8 mouse cellular contexts compared by ENCODE assay signal in the genomic region with DNA sequence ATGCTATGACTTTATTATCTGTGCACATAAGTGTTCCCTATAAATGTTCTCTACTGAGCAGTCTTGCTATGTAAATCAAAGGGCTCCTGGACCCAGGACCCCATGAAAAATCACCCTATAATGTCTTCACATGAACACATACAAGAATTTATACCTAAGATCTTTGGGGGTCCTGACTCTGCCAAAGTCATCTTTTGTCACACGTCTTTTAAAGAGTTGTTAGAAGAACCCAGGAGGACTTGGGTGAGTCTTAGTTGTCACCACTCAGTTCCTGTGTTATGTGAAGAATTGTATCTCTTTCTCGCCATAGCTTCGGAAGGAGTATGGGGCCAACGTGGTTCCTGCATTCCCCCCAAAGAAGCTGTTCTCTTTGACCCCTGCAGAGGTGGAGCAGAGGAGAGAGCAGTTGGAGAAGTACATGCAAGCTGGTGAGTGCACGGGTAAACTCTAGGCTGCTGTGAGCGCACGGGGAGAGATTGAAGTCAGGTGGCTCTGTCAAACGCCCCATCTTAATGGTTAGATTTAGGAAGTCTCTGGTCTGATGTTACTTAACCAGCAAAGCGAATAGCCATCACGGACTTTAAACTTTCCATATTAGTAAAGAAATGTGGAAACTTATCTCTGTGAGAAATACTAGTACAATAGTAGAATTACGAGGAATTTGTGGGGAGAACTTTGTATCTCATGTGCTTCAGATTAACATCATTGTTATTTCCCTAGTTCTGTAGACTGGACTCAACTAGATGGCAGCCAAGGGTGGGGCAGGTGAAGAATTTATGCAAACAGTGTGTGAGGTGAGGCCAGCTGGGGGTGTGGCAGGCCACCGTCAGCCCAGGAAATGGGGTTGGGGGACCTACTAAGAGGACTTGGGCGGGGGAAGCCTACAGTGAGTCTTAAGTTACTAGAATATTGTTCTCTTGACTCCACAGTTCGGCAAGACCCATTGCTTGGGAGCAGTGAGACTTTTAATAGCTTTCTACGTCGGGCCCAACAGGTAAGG. TPM values are rescaled to one million over a fixed set of nuclear protein-coding genes. Genes with fewer than 3 reads are reported as not detected.
DNase-seq lines count a peak whose midpoint lies in the region; ATAC-seq and TF ChIP-seq lines count a peak whose summit lies in the region.
"Had no signal": no experiment of that assay in that cellular context is flagged by ENCODE, and none has a peak within 500 bp of the region (broad histone marks: within the 10 kb centered on the region; RNA-seq: fewer than 3 reads in every experiment).

No protein-coding gene starts in this region.

- WGBS in forebrain, embryonic 13.5 days = 92% methylated on average over 16 of the region's 16 CpGs
- 91% methylated on average over 16 of the region's 16 CpGs for WGBS in limb, embryonic 12.5 days
- WGBS in neural tube, embryonic 14.5 days = 94% methylated on average over 16 of the region's 16 CpGs

- peaks cover 24% of the 10 kb centered on the region for H3K4me1 ChIP-seq in forebrain, embryonic 13.5 days
- H3K4me1 ChIP-seq in limb, embryonic 12.5 days (replicated peaks) = peaks cover 19% of the 10 kb centered on the region
- H3K4me1 ChIP-seq in neural tube, embryonic 14.5 days (ENCODE audit: control insufficient read depth, insufficient read depth, low read length) = peaks cover 17% of the 10 kb centered on the region

- ATAC-seq in forebrain, embryonic 13.5 days = no peak
- no peak for ATAC-seq in limb, embryonic 12.5 days (ENCODE audit: insufficient number of reproducible peaks, insufficient read depth, low FRiP score, low TSS enrichment, low read depth)
- ATAC-seq in neural tube, embryonic 14.5 days (ENCODE audit: low read depth) = no peak

- no peak overlapping the region for H3K27ac ChIP-seq in layer of hippocampus, adult 2 months
- no peak overlapping the region for H3K27ac ChIP-seq in forebrain, embryonic 13.5 days
- no peak overlapping the region for H3K27ac ChIP-seq in limb, embryonic 12.5 days
- H3K27ac ChIP-seq in neural tube, embryonic 14.5 days (ENCODE audit: low read depth, low read length) = no peak overlapping the region

- H3K4me2 ChIP-seq in forebrain, embryonic 13.5 days = peak overlapping the region; percentile 95; the same call in 1 of the 2 replicates
- peak overlapping the region; percentile 88 for H3K4me2 ChIP-seq in limb, embryonic 12.5 days
- peak overlapping the region; percentile 95; the same call in 1 of the 2 replicates for H3K4me2 ChIP-seq in neural tube, embryonic 14.5 days (ENCODE audit: low read depth, low read length)

- no peak overlapping the region for H3K9ac ChIP-seq in forebrain, embryonic 13.5 days
- H3K9ac ChIP-seq in limb, embryonic 12.5 days (replicated peaks) = no peak overlapping the region
- H3K9ac ChIP-seq in neural tube, embryonic 14.5 days (replicated peaks; ENCODE audit: low read depth, low read length) = no peak overlapping the region

- no peak for TF ChIP-seq CTCF in layer of hippocampus, adult 2 months (conservative IDR thresholded peaks at IDR 0.05)

- no peaks in the 10 kb centered on the region for H3K27me3 ChIP-seq in forebrain, embryonic 13.5 days
- no peaks in the 10 kb centered on the region for H3K27me3 ChIP-seq in limb, embryonic 12.5 days
- no peaks in the 10 kb centered on the region for H3K27me3 ChIP-seq in neural tube, embryonic 14.5 days (ENCODE audit: control insufficient read depth, insufficient read depth, low read length)

- H3K36me3 ChIP-seq in forebrain, embryonic 13.5 days (ENCODE audit: poor library complexity, severe bottlenecking) = peaks cover 72% of the 10 kb centered on the region
- H3K36me3 ChIP-seq in limb, embryonic 12.5 days = peaks cover 71% of the 10 kb centered on the region
- H3K36me3 ChIP-seq in neural tube, embryonic 14.5 days (ENCODE audit: control insufficient read depth, insufficient read depth, low read length) = peaks cover 59% of the 10 kb centered on the region

- no peak for DNase-seq in layer of hippocampus, adult 2 months (ENCODE audit: low spot score in 2 of 2)
- DNase-seq in layer of hippocampus, adult 9-11 months = no peak
- DNase-seq in thymus, postnatal 25 days = no peak
- DNase-seq in frontal cortex, postnatal 10 days (ENCODE audit: low spot score in 2 of 2) = no peak
- DNase-seq: embryo, embryonic 11 days had no signal

- no peaks in the 10 kb centered on the region for H3K9me3 ChIP-seq in forebrain, embryonic 13.5 days (replicated peaks)
- no peaks in the 10 kb centered on the region for H3K9me3 ChIP-seq in limb, embryonic 12.5 days
- H3K9me3 ChIP-seq in neural tube, embryonic 14.5 days (ENCODE audit: control insufficient read depth, low read length) = no peaks in the 10 kb centered on the region

- peak overlapping the region; percentile 85; the same call in 1 of the 2 replicates for H3K4me3 ChIP-seq in layer of hippocampus, adult 2 months
- peak overlapping the region; percentile 83; the same call in 1 of the 2 replicates for H3K4me3 ChIP-seq in forebrain, embryonic 13.5 days
- peak overlapping the region; percentile 87 for H3K4me3 ChIP-seq in limb, embryonic 12.5 days (replicated peaks)
- H3K4me3 ChIP-seq in neural tube, embryonic 14.5 days (ENCODE audit: low read depth, low read length) = peak overlapping the region; percentile 72; the same call in 1 of the 2 replicates

RNA-seq across cellular contexts. Expression of gene Eif2b4, which starts 1.6 kb away (rescaled TPM):
- total RNA-seq in layer of hippocampus, adult 2 months (2021) = 10 to 100 TPM; 39.6 to 54.0 TPM
- 75.8 and 77.9 TPM in 2 replicates for polyA plus RNA-seq in forebrain, embryonic 13.5 days (2015; fragmentation: Nextera tagmentation; extraction: Ambion mirVana)
- polyA plus RNA-seq in limb, embryonic 12.5 days (2016; fragmentation: Nextera tagmentation; extraction: Ambion mirVana) = 69.3 and 76.1 TPM in 2 replicates
- polyA plus RNA-seq in neural tube, embryonic 14.5 days (2014; fragmentation: Nextera tagmentation; extraction: Ambion mirVana) = 78.6 and 79.0 TPM in 2 replicates

RNA-seq across cellular contexts. Expression of gene Snx17, which starts 1.8 kb away (rescaled TPM):
- 10 to 100 TPM; 80.9 to 81.5 TPM for total RNA-seq in layer of hippocampus, adult 2 months (2021)
- polyA plus RNA-seq in forebrain, embryonic 13.5 days (2015; fragmentation: Nextera tagmentation; extraction: Ambion mirVana) = 139 and 145 TPM in 2 replicates
- polyA plus RNA-seq in limb, embryonic 12.5 days (2016; fragmentation: Nextera tagmentation; extraction: Ambion mirVana) = 149 and 153 TPM in 2 replicates
- 102 and 111 TPM in 2 replicates for polyA plus RNA-seq in neural tube, embryonic 14.5 days (2014; fragmentation: Nextera tagmentation; extraction: Ambion mirVana)

RNA-seq across cellular contexts. Expression of gene Zfp513, which starts 7.3 kb away (rescaled TPM):
- total RNA-seq in layer of hippocampus, adult 2 months (2021) = 10 to 100 TPM; 29.3 to 29.5 TPM
- polyA plus RNA-seq in forebrain, embryonic 13.5 days (2015; fragmentation: Nextera tagmentation; extraction: Ambion mirVana) = 13.3 and 13.4 TPM in 2 replicates
- 16.7 and 19.3 TPM in 2 replicates for polyA plus RNA-seq in limb, embryonic 12.5 days (2016; fragmentation: Nextera tagmentation; extraction: Ambion mirVana)
- polyA plus RNA-seq in neural tube, embryonic 14.5 days (2014; fragmentation: Nextera tagmentation; extraction: Ambion mirVana) = 7.4 and 9.3 TPM in 2 replicates

RNA-seq across cellular contexts. Expression of gene Gtf3c2, which starts 14.8 kb away (rescaled TPM):
- 10 to 100 TPM; 63.1 to 67.8 TPM for total RNA-seq in layer of hippocampus, adult 2 months (2021)
- polyA plus RNA-seq in forebrain, embryonic 13.5 days (2015; fragmentation: Nextera tagmentation; extraction: Ambion mirVana) = 76.5 and 86.9 TPM in 2 replicates
- 101 and 108 TPM in 2 replicates for polyA plus RNA-seq in limb, embryonic 12.5 days (2016; fragmentation: Nextera tagmentation; extraction: Ambion mirVana)
- polyA plus RNA-seq in neural tube, embryonic 14.5 days (2014; fragmentation: Nextera tagmentation; extraction: Ambion mirVana) = 55.5 and 60.3 TPM in 2 replicates

RNA-seq across cellular contexts. Expression of gene Gm29609, which starts 15.1 kb away (rescaled TPM):
- total RNA-seq in layer of hippocampus, adult 2 months (2021) = 1 to 10 TPM; 3.5 to 4.0 TPM
- 1.5 and 1.9 TPM in 2 replicates for polyA plus RNA-seq in forebrain, embryonic 13.5 days (2015; fragmentation: Nextera tagmentation; extraction: Ambion mirVana)
- 0.80 and 1.5 TPM in 2 replicates for polyA plus RNA-seq in limb, embryonic 12.5 days (2016; fragmentation: Nextera tagmentation; extraction: Ambion mirVana)
- polyA plus RNA-seq in neural tube, embryonic 14.5 days (2014; fragmentation: Nextera tagmentation; extraction: Ambion mirVana) = 2.3 and 2.5 TPM in 2 replicates
